Mouse (Mus musculus) liver, embryonic 14.5 days (tissue): ENCODE measurements around the gene Pigp.

Experiments used
- CTCF ChIP-seq: IDR thresholded peaks from 2 replicates; pipeline ENCODE4 v1.5.1; 2016; ENCODE audit warnings: antibody characterized with exemption, low read depth, control low read depth
- EP300 ChIP-seq: IDR thresholded peaks from 2 replicates; pipeline ENCODE4 v1.6.1; 2016; ENCODE audit warnings: antibody characterized with exemption, low read depth

DNA sequence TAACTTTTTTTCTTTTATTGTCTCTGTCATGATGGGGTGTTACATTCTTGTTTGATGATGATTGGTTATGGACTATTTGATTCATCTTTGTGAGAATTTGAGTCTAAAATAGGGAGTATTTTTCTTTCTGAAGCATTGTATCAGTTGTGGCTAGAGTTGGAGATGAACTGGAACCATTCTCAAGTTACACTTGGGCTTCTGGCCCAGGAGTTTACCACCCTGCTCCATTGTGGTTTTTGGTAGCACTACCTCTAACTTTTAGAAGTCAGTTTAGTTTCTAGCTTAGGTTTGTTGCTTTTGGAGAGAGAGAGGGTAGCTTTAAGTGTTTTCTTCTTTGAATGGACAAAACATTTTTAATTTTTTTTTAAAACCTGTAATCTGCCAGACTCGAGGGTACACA is 7.7 kb upstream of the Pigp start:
- TF ChIP-seq EP300, result no peak
- no peak for TF ChIP-seq CTCF
